Mouse (Mus musculus) MEL (cell line): ENCODE measurements around the gene Ccnq. TPM values are rescaled to one million over a fixed set of nuclear protein-coding genes. Genes with fewer than 3 reads are reported as not detected.

Experiments
- DNase-seq: peaks from one replicate; pipeline ENCODE4 v3.0.0; 2011; ENCODE audit warnings: low read depth, low spot score
- H3K27ac ChIP-seq: 2 replicates; pipeline ENCODE4 v1.5.1; 2012; ENCODE audit warnings: low read depth, mild to moderate bottlenecking, control low read depth, low read length, moderate library complexity; ENCODE audit not compliant: control insufficient read depth
- H3K27me3 ChIP-seq, 2 experiments: fragments of 150-350 bp in 1 of 2; sonication (generic) in 1 of 2; 2 replicates each; pipeline ENCODE4 v1.6.1; 2012; ENCODE audit warnings: low read length in 2 of 2, mild to moderate bottlenecking in 2 of 2, improper control_type of control experiment in 1 of 2, moderate library complexity in 1 of 2; ENCODE audit not compliant: insufficient read depth in 2 of 2, control insufficient read depth in 1 of 2
- H3K36me3 ChIP-seq, 2 experiments: 2 replicates each; pipeline ENCODE4 v1.6.1; 2012 to 2014; ENCODE audit warnings: low read length in 2 of 2, improper control_type of control experiment in 1 of 2, inconsistent platforms in 1 of 2, mild to moderate bottlenecking in 1 of 2; ENCODE audit not compliant: insufficient read depth in 2 of 2, control insufficient read depth in 1 of 2
- H3K4me1 ChIP-seq, 2 experiments: fragments of 150-350 bp in 1 of 2; sonication (generic) in 1 of 2; 2 replicates each; pipeline ENCODE4 v1.6.1; 2012; ENCODE audit warnings: low read length in 2 of 2, improper control_type of control experiment in 1 of 2, mild to moderate bottlenecking in 1 of 2; ENCODE audit not compliant: insufficient read depth in 2 of 2, control insufficient read depth in 1 of 2
- H3K4me3 ChIP-seq, 2 experiments: fragments of 150-350 bp in 1 of 2; sonication (generic) in 1 of 2; 2 replicates each; pipeline ENCODE4 v1.5.1; 2012; ENCODE audit warnings: low read depth in 2 of 2, low read length in 2 of 2, mild to moderate bottlenecking in 2 of 2, moderate library complexity in 2 of 2, control low read depth in 1 of 2, improper control_type of control experiment in 1 of 2; ENCODE audit not compliant: control insufficient read depth in 1 of 2, insufficient read depth in 1 of 2
- H3K79me2 ChIP-seq: 2 replicates; pipeline ENCODE4 v1.6.1; 2012; ENCODE audit warnings: mild to moderate bottlenecking, low read length, moderate library complexity; ENCODE audit not compliant: control insufficient read depth, poor library complexity, insufficient read depth
- H3K9ac ChIP-seq: 2 replicates; pipeline ENCODE4 v1.6.1; 2012; ENCODE audit warnings: low read depth, mild to moderate bottlenecking, control low read depth, low read length, moderate library complexity; ENCODE audit not compliant: control insufficient read depth, poor library complexity, severe bottlenecking
- H3K9me3 ChIP-seq: fragments of 150-350 bp; sonication (generic); replicated peaks from 2 replicates; pipeline ENCODE4 v1.6.1; 2012; ENCODE audit warnings: mild to moderate bottlenecking, low read length, improper control_type of control experiment, moderate library complexity; ENCODE audit not compliant: insufficient read depth
- BHLHE40 ChIP-seq: IDR thresholded peaks from 2 replicates; pipeline ENCODE4 v1.6.1; 2012; ENCODE audit warnings: low read depth, mild to moderate bottlenecking, inconsistent platforms, low read length, improper control_type of control experiment, borderline replicate concordance
- CHD1 ChIP-seq: IDR thresholded peaks from 2 replicates; pipeline ENCODE4 v1.6.1; 2012; ENCODE audit warnings: low read depth, mild to moderate bottlenecking, inconsistent platforms, low read length, improper control_type of control experiment
- CHD2 ChIP-seq: IDR thresholded peaks from 2 replicates; pipeline ENCODE4 v1.6.1; 2011; ENCODE audit warnings: low read length, improper control_type of control experiment
- E2F4 ChIP-seq: IDR thresholded peaks from 2 replicates; pipeline ENCODE4 v1.6.1; 2011; ENCODE audit warnings: low read depth, low read length, improper control_type of control experiment, borderline replicate concordance
- ELF1 ChIP-seq: IDR thresholded peaks from 2 replicates; pipeline ENCODE4 v1.6.1; 2014; ENCODE audit warnings: low read depth, mild to moderate bottlenecking, inconsistent platforms, low read length, improper control_type of control experiment, moderate library complexity
- GABPA ChIP-seq: IDR thresholded peaks from 2 replicates; pipeline ENCODE4 v1.6.1; 2012; ENCODE audit warnings: low read depth, mild to moderate bottlenecking, inconsistent platforms, low read length, improper control_type of control experiment, moderate library complexity
- GATA1 ChIP-seq: IDR thresholded peaks from 2 replicates; pipeline ENCODE4 v1.6.1; 2011; ENCODE audit warnings: low read depth, low read length, improper control_type of control experiment
- JUND ChIP-seq: IDR thresholded peaks from 2 replicates; pipeline ENCODE4 v1.6.1; 2011; ENCODE audit warnings: low read depth, mild to moderate bottlenecking, improper control_type of control experiment, low read length
- KAT2A ChIP-seq: conservative IDR thresholded peaks from 2 replicates; pipeline ENCODE4 v1.6.1; 2012; ENCODE audit warnings: low read depth, low read length, improper control_type of control experiment, inconsistent platforms
- MAFK ChIP-seq: IDR thresholded peaks from 2 replicates; pipeline ENCODE4 v1.6.1; 2011; ENCODE audit warnings: low read depth, mild to moderate bottlenecking, low read length, improper control_type of control experiment, borderline replicate concordance
- MAX ChIP-seq: IDR thresholded peaks from 2 replicates; pipeline ENCODE4 v1.6.1; 2011; ENCODE audit warnings: low read length, improper control_type of control experiment
- MAZ ChIP-seq: IDR thresholded peaks from 2 replicates; pipeline ENCODE4 v1.6.1; 2012; ENCODE audit warnings: low read depth, mild to moderate bottlenecking, inconsistent platforms, low read length, improper control_type of control experiment
- MYB ChIP-seq: IDR thresholded peaks from 2 replicates; pipeline ENCODE4 v1.6.1; 2011; ENCODE audit warnings: mild to moderate bottlenecking, low read depth, low read length, improper control_type of control experiment
- MYC ChIP-seq: IDR thresholded peaks from 2 replicates; pipeline ENCODE4 v1.6.1; 2011; ENCODE audit warnings: low read depth, mild to moderate bottlenecking, low read length, improper control_type of control experiment, moderate library complexity
- POLR2A ChIP-seq, 2 experiments: IDR thresholded peaks; 2 replicates each; pipeline ENCODE4 v1.6.1; 2011 to 2012; ENCODE audit warnings: low read length in 2 of 2, mild to moderate bottlenecking in 2 of 2, control low read depth in 1 of 2, improper control_type of control experiment in 1 of 2, low read depth in 1 of 2, moderate library complexity in 1 of 2; ENCODE audit not compliant: control insufficient read depth in 1 of 2, insufficient read depth in 1 of 2, poor library complexity in 1 of 2
- POLR2AphosphoS2 ChIP-seq: IDR thresholded peaks from 2 replicates; pipeline ENCODE4 v1.6.1; 2011; ENCODE audit warnings: low read length, improper control_type of control experiment
- POLR2AphosphoS5 ChIP-seq: IDR thresholded peaks from 2 replicates; pipeline ENCODE4 v1.6.1; 2012; ENCODE audit warnings: low read depth, borderline replicate concordance, mild to moderate bottlenecking, inconsistent platforms, low read length, moderate library complexity, mixed read lengths
- RAD21 ChIP-seq: IDR thresholded peaks from 2 replicates; pipeline ENCODE4 v1.6.1; 2011; ENCODE audit warnings: mild to moderate bottlenecking, low read depth, low read length, improper control_type of control experiment
- RCOR1 ChIP-seq: IDR thresholded peaks from 2 replicates; pipeline ENCODE4 v1.6.1; 2012; ENCODE audit warnings: low read depth, mild to moderate bottlenecking, inconsistent platforms, low read length, improper control_type of control experiment
- SIN3A ChIP-seq: IDR thresholded peaks from 2 replicates; pipeline ENCODE4 v1.6.1; 2012; ENCODE audit warnings: low read length, improper control_type of control experiment, inconsistent platforms
- SMC3 ChIP-seq: IDR thresholded peaks from 2 replicates; pipeline ENCODE4 v1.6.1; 2011; ENCODE audit warnings: low read depth, low read length, improper control_type of control experiment
- TCF12 ChIP-seq: IDR thresholded peaks from 2 replicates; pipeline ENCODE4 v1.6.1; 2014; ENCODE audit warnings: low read depth, mild to moderate bottlenecking, inconsistent platforms, low read length, improper control_type of control experiment, moderate library complexity
- UBTF ChIP-seq: IDR thresholded peaks from 2 replicates; pipeline ENCODE4 v1.6.1; 2012; ENCODE audit warnings: low read depth, mild to moderate bottlenecking, inconsistent platforms, low read length, improper control_type of control experiment, moderate library complexity, borderline replicate concordance; ENCODE audit not compliant: insufficient read depth
- USF1 ChIP-seq: IDR thresholded peaks from 2 replicates; pipeline ENCODE4 v1.6.1; 2014; ENCODE audit warnings: low read depth, mild to moderate bottlenecking, inconsistent platforms, low read length, improper control_type of control experiment, moderate library complexity
- USF2 ChIP-seq, 2 experiments: IDR thresholded peaks; 2 replicates each; pipeline ENCODE4 v1.6.1; 2011 to 2012; ENCODE audit warnings: improper control_type of control experiment in 2 of 2, low read length in 2 of 2, borderline replicate concordance in 1 of 2, inconsistent platforms in 1 of 2, low read depth in 1 of 2, mild to moderate bottlenecking in 1 of 2; ENCODE audit not compliant: insufficient read depth in 1 of 2
- ZC3H11A ChIP-seq: IDR thresholded peaks from 2 replicates; pipeline ENCODE4 v1.6.1; 2012; ENCODE audit warnings: low read depth, mild to moderate bottlenecking, inconsistent platforms, low read length, improper control_type of control experiment
- ZMIZ1 ChIP-seq: IDR thresholded peaks from 2 replicates; pipeline ENCODE4 v1.6.1; 2012; ENCODE audit warnings: low read depth, mild to moderate bottlenecking, inconsistent platforms, low read length, improper control_type of control experiment, moderate library complexity
- ZNF384 ChIP-seq: IDR thresholded peaks from 2 replicates; pipeline ENCODE4 v1.6.1; 2012; ENCODE audit warnings: low read depth, mild to moderate bottlenecking, inconsistent platforms, low read length, improper control_type of control experiment
- polyA plus RNA-seq, 2 experiments: library from polyadenylated mRNA; stranded (reverse) in 1 of 2; unstranded in 1 of 2; fragments of >175 nt in 1 of 2; fragments of >200 nt in 1 of 2; gene quantifications; 2 replicates each; pipeline versions ENCODE4 v1.2.1 to v1.2.4; 2012; ENCODE audit warnings: low replicate concordance in 2 of 2, low read depth in 1 of 2; ENCODE audit not compliant: insufficient read length in 2 of 2, insufficient read depth in 1 of 2, missing spikeins in 1 of 2
- total RNA-seq: library from RNA; depleted of rRNA; stranded (reverse); fragments of 300-350 nt; gene quantifications from 2 replicates; pipeline ENCODE4 v1.2.3, GENCODE M21; 2012

The Ccnq gene
- total and polyA plus RNA-seq, 3 experiments = 77.5 to 80.5 TPM; not detected in 1

GRCm38 (mm10) chr11:78768778-78769177, 17.2 kb upstream of the Ccnq start:
- Histone ChIP-seq H3K27ac (no peak overlapping the region), H3K79me2 (no peaks in the 10 kb centered on the region; the same call in 1 of the 2 replicates), H3K4me1 (peaks cover 41 to 51% of the 10 kb centered on the region in 2 experiments), H3K9me3 (no peaks in the 10 kb centered on the region), H3K9ac (no peak overlapping the region), H3K27me3 (no peaks in the 10 kb centered on the region), H3K36me3 (peaks cover 0 to 34% of the 10 kb centered on the region in 2 experiments; a peak in 2 of 4 replicates), H3K4me3 (no peak overlapping the region)
- no peak for DNase-seq
- TF ChIP-seq MYC (no peak), USF2 (IDR thresholded peaks at IDR 0.05; ENCODE audit: borderline replicate concordance in 1 of 2, insufficient read depth in 1 of 2, low read depth in 1 of 2, low read length in 2 of 2) (no peak), ZC3H11A (no peak), USF1 (no peak), RAD21 (no peak), POLR2AphosphoS5 (no peak), MYB (no peak), MAFK (no peak)

DNA sequence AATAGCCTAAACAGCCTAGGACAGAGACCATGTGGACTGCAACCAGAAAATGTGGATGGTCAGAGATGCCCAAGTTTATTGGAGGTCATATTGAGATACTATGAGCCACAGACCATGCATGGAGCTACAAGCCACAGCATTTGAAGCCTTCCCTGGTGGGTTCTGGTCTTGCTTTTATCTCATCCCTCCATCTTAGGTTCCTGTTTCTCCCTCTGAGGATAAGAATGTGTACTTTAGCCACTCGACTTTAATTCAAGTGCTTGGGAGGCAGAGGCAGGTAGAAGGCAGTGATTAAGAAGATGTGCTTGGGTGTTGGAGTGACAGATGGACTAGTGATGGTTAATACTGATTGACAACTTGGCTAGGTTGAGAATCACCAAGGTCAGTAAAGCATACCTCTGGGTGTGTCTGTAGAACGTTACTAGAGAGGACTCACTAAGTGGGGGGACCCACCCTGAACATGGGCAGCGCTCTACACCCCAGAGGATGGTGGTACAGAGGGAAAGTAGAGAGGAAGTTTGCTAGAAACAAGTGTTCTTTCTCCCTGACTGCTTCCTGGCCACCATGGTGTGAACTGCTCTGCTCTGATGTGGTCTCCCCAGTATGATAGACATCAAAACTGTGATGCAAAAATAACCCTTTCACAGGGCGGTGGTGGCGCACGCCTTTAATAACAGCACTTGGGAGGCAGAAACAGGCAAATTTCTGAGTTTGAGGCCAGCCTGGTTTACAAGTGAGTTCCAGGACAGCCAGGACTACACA, 14.7 kb upstream of the Ccnq start:
- peak; percentile 48 for DNase-seq
- no peaks in the 10 kb centered on the region for H3K9me3 ChIP-seq
- H3K9ac ChIP-seq = no peak overlapping the region
- H3K27me3 ChIP-seq = no peaks in the 10 kb centered on the region
- H3K4me1 ChIP-seq = peaks cover 22 to 29% of the 10 kb centered on the region in 2 experiments
- peaks cover 0 to 15% of the 10 kb centered on the region in 2 experiments; a peak in 2 of 4 replicates for H3K36me3 ChIP-seq
- no peak overlapping the region for H3K4me3 ChIP-seq
- no peaks in the 10 kb centered on the region; the same call in 1 of the 2 replicates for H3K79me2 ChIP-seq
- no peak overlapping the region for H3K27ac ChIP-seq
- TF ChIP-seq GATA1 (peak; percentile 93), MAX (peak; percentile 39; the same call in 1 of the 2 replicates), E2F4 (no peak), JUND (no peak), RCOR1 (peak; percentile 13; the same call in 1 of the 2 replicates), SIN3A (no peak), USF2 (IDR thresholded peaks at IDR 0.05; ENCODE audit: borderline replicate concordance in 1 of 2, insufficient read depth in 1 of 2, low read depth in 1 of 2, low read length in 2 of 2) (no peak), POLR2AphosphoS5 (no peak), MAFK (no peak), ELF1 (no peak), TCF12 (no peak), POLR2A (IDR thresholded peaks at IDR 0.05; ENCODE audit: control insufficient read depth in 1 of 2, insufficient read depth in 1 of 2, low read depth in 1 of 2, low read length in 2 of 2, poor library complexity in 1 of 2) (no peak), UBTF (no peak), USF1 (no peak), CHD2 (no peak), POLR2AphosphoS2 (no peak), RAD21 (no peak), ZNF384 (no peak), ZMIZ1 (no peak), GABPA (no peak), KAT2A (no peak), ZC3H11A (peak; percentile 3; the same call in 1 of the 2 replicates), SMC3 (no peak), MYB (no peak), MAZ (no peak), CHD1 (no peak), MYC (0 out of 2 replicates have a peak, but pooled peaks have one; percentile 19), BHLHE40 (no peak)
